Mouse (Mus musculus) adrenal gland, adult 18-20 months (tissue): Measurements from ENCODE around the gene Mypop. TPM values are rescaled to one million over a fixed set of nuclear protein-coding genes. Genes with fewer than 3 reads are reported as not detected.

ENCODE experiments used
- DNase-seq, 2 experiments: peaks; one replicate each; pipeline ENCODE4 v3.0.0; 2021 to 2022; ENCODE audit warnings: low spot score in 2 of 2
- long read RNA-seq, 2 experiments: library from polyadenylated mRNA; stranded (forward); transcript quantifications; one replicate each; pipeline ENCODE4 v2.0.0; 2021
- total RNA-seq, 2 experiments: library from RNA; stranded (reverse); gene quantifications; 1 replicate in 1 of 2; 2 replicates in 1 of 2; pipeline ENCODE4 v1.2.3; 2021

Gene Mypop
- total RNA-seq = 10 to 100 TPM in 1 of 2 experiments, 1 to 10 TPM in 1; 9.3 to 12.2 TPM
- long read RNA-seq, experiment 1, transcript Mypop-201 (3 exons, 2,173 nt) = major isoform, 14 of 14 reads
- long read RNA-seq, experiment 1, partial matches to known transcripts = 0 of 14 reads
- long read RNA-seq, experiment 1, other reads (novel, unspliced or antisense) = 0 of 14 reads
- long read RNA-seq, experiment 2, transcript Mypop-201 (3 exons, 2,173 nt) = major isoform, 5 of 12 reads
- long read RNA-seq, experiment 2, partial matches to known transcripts = 0 of 12 reads
- long read RNA-seq, experiment 2, other reads (novel, unspliced or antisense) = 5 of 12 reads

GRCm38 (mm10) chr7:18990601-18991295 is at the start of gene Mypop:
Gene Mypop, plus strand, starts transcription at chr7:18991245.
- DNase-seq = peak; percentile 98

- DNase-seq = no peak
Observed at GRCm38 (mm10) chr7:18942376-18942775, 48.7 kb upstream of the Mypop start.

- DNase-seq = no peak
Observed at GRCm38 (mm10) chr7:18942815-18943214, 48.2 kb upstream of the Mypop start.

- no peak for DNase-seq
Observed at GRCm38 (mm10) chr7:18948151-18948550, 42.9 kb upstream of the Mypop start.

GRCm38 (mm10) chr7:18949781-18950522 is 41.1 kb upstream of the Mypop start:
- DNase-seq = no peak

- DNase-seq = no peak
Observed at GRCm38 (mm10) chr7:18950523-18951315, 40.3 kb upstream of the Mypop start.

GRCm38 (mm10) chr7:18951397-18951796 is 39.6 kb upstream of the Mypop start:
- peak; percentile 59 to 64 for DNase-seq

GRCm38 (mm10) chr7:18957569-18958383 is 33.3 kb upstream of the Mypop start:
- DNase-seq = peak; percentile 63 to 66

GRCm38 (mm10) chr7:18958384-18958766 is 32.7 kb upstream of the Mypop start:
- peak in 1 of 2 experiments; percentile 24 for DNase-seq

GRCm38 (mm10) chr7:18959446-18959845 is 31.6 kb upstream of the Mypop start:
- peak in 1 of 2 experiments; percentile 31 for DNase-seq

- DNase-seq = no peak
Observed at GRCm38 (mm10) chr7:18962171-18962792, 28.8 kb upstream of the Mypop start.

GRCm38 (mm10) chr7:18962795-18963194 is 28.2 kb upstream of the Mypop start:
- no peak for DNase-seq

GRCm38 (mm10) chr7:18963294-18963843 is 27.7 kb upstream of the Mypop start:
- no peak for DNase-seq

GRCm38 (mm10) chr7:18965312-18965711 is 25.7 kb upstream of the Mypop start:
- no peak for DNase-seq

- DNase-seq = no peak
Observed at GRCm38 (mm10) chr7:18967603-18968002, 23.4 kb upstream of the Mypop start.

GRCm38 (mm10) chr7:18970956-18971355 is 20.1 kb upstream of the Mypop start:
- no peak for DNase-seq

- no peak for DNase-seq
Observed at GRCm38 (mm10) chr7:18978381-18978780, 12.7 kb upstream of the Mypop start.

GRCm38 (mm10) chr7:18986503-18986902 is 4.5 kb upstream of the Mypop start:
- no peak for DNase-seq

- no peak for DNase-seq
Observed at GRCm38 (mm10) chr7:18987100-18987499, 3.9 kb upstream of the Mypop start, which contains the start of gene Nanos2. Gene Nanos2, plus strand, starts transcription at chr7:18987400.
